Mouse (Mus musculus): Measurements from ENCODE around the gene Tnfsf13. TPM values are rescaled to one million over a fixed set of nuclear protein-coding genes. Genes with fewer than 3 reads are reported as not detected.

Tnfsf13 gene
- total and polyA plus RNA-seq, 3 experiments, result 0.13 to 0.19 TPM; not detected in 1

DNA sequence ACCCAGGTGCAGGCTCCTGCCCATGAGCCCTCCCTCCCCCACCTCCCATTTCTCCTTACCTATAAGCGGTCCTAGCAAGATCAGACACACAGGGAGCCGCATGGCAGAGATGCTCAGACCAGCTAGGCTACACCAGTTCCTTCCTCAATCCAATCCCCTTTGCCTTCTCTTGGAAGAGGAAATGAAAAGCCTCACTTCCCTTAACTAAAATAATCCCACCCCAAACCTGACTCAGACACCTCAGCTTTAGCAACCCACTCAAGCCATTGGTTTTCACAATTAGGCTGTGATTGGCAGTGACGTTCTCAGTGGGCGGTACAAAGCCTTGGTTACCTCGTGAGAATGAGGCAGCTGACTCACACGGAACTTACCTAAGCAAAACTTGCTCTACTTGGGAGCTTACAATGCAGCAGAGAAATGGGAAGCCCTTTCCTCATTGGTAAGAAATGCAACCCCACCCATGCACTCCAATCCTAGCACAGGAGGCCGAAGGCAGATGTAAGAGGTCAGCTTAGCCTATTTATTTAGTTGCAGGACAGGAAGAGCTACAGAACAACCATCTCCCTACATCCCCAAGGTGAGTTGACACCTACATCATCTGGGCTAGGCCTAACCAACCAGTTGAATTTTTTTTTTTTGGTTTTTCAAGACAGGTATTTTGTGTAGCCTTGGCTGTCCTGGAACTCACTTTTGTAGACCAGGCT lies 19.5 kb downstream of the Tnfsf13 start, which contains the start of gene Cd68 (continued):
- TF ChIP-seq MXI1 (IDR thresholded peaks at IDR 0.05; ENCODE audit: low read depth, low read length) (no peak), CTCF (IDR thresholded peaks at IDR 0.05 in 2 of 3, conservative IDR thresholded peaks at IDR 0.05 in 1 of 3; ENCODE audit: control insufficient read depth in 1 of 3, insufficient read depth in 1 of 3, low read depth in 2 of 3, low read length in 3 of 3, poor library complexity in 1 of 3, severe bottlenecking in 1 of 3) (no peak), RCOR1 (IDR thresholded peaks at IDR 0.05; ENCODE audit: low read depth, low read length) (no peak; the same call in 1 of the 2 replicates), POLR2A (IDR thresholded peaks at IDR 0.05; ENCODE audit: control insufficient read depth in 1 of 2, insufficient read depth in 1 of 2, low read depth in 1 of 2, low read length in 2 of 2, poor library complexity in 1 of 2) (peak; percentile 60 to 96)

DNA sequence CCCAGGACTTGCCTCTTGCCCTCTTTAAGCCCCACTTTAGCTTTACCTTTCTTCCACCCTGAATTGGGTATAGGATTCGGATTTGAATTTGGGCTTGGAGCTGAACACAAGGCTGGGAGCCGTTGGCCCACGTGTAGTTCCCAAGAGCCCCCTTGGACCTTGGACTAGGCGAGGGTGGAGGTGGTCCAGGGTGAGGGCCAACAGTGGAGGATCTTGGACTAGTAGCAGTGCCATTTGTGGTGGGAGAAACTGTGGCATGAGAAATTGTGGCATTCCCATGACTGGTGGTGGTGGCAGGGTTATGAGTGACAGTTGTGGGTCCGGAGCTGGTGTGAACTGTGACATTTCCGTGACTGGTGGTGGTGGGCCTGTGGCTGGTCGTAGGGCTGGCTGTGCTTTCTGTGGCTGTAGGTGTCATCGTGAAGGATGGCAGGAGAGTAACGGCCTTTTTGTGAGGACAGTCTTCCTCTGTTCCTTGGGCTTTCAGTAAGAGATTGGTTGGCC lies 20.1 kb downstream of the Tnfsf13 start:
- no peak overlapping the region for H3K9ac ChIP-seq (ENCODE audit: control insufficient read depth, low read depth, low read length, poor library complexity, severe bottlenecking)
- H3K27me3 ChIP-seq (ENCODE audit: control insufficient read depth in 1 of 2, insufficient read depth in 2 of 2, low read length in 2 of 2), result no peaks in the 10 kb centered on the region
- no peak for TF ChIP-seq NELFE (IDR thresholded peaks at IDR 0.05; ENCODE audit: low read depth, low read length)
- no peak for TF ChIP-seq USF1 (IDR thresholded peaks at IDR 0.05; ENCODE audit: low read depth, low read length)
- no peak for TF ChIP-seq CHD1 (IDR thresholded peaks at IDR 0.05; ENCODE audit: low read depth, low read length)
- 0 out of 2 replicates have a peak, but pooled peaks have one; percentile 21 for TF ChIP-seq TBP (IDR thresholded peaks at IDR 0.05; ENCODE audit: low read depth, low read length)
- no peak for TF ChIP-seq POLR2AphosphoS5 (IDR thresholded peaks at IDR 0.05; ENCODE audit: borderline replicate concordance, low read depth, low read length)
- TF ChIP-seq GABPA (IDR thresholded peaks at IDR 0.05; ENCODE audit: low read depth, low read length), result no peak
- 0 out of 2 replicates have a peak, but pooled peaks have one; percentile 7 for TF ChIP-seq SIN3A (IDR thresholded peaks at IDR 0.05; ENCODE audit: low read length)
- no peak for TF ChIP-seq EP300 (IDR thresholded peaks at IDR 0.05; ENCODE audit: low read depth in 1 of 2, low read length in 2 of 2)
- TF ChIP-seq MAX (IDR thresholded peaks at IDR 0.05; ENCODE audit: low read length), result no peak
- no peak for TF ChIP-seq MXI1 (IDR thresholded peaks at IDR 0.05; ENCODE audit: low read depth, low read length)
- TF ChIP-seq ZKSCAN1 (IDR thresholded peaks at IDR 0.05; ENCODE audit: low read depth, low read length), result no peak
- peaks cover 28% of the 10 kb centered on the region for H3K79me2 ChIP-seq (ENCODE audit: control insufficient read depth, insufficient read depth, low read length, poor library complexity)
- peaks cover 13 to 34% of the 10 kb centered on the region in 2 experiments for H3K36me3 ChIP-seq (ENCODE audit: control insufficient read depth in 1 of 2, insufficient read depth in 2 of 2, low read length in 2 of 2)
- DNase-seq (ENCODE audit: low read depth, low spot score), result no peak
- H3K4me1 ChIP-seq (ENCODE audit: control insufficient read depth in 1 of 2, insufficient read depth in 2 of 2, low read length in 2 of 2), result peaks cover 4 to 31% of the 10 kb centered on the region in 2 experiments
- no peak overlapping the region for H3K4me3 ChIP-seq (ENCODE audit: control insufficient read depth in 1 of 2, insufficient read depth in 1 of 2, low read depth in 2 of 2, low read length in 2 of 2)
- H3K27ac ChIP-seq (ENCODE audit: control insufficient read depth, low read depth, low read length), result no peak overlapping the region
- no peaks in the 10 kb centered on the region for H3K9me3 ChIP-seq (replicated peaks; ENCODE audit: insufficient read depth, low read length)

DNA sequence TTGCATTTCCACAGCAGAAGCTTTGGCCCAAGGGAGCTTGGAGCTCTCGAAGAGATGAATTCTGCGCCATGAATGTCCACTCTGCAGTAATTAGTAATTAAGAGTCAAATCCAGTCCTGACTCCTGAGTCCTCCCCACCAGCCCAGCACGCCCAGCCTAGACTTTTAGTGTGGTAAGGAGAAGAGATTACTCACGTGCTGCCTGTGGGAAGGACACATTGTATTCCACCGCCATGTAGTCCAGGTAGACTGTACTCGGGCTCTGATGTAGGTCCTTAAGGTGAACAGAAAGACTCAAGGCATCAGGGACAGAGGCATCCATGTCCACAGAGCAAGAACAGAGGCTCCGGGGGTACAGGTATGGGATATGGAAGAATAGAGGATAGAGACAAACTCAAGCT lies 20.7 kb downstream of the Tnfsf13 start:
- no peak overlapping the region for H3K9ac ChIP-seq (ENCODE audit: control insufficient read depth, low read depth, low read length, poor library complexity, severe bottlenecking)
- no peaks in the 10 kb centered on the region for H3K27me3 ChIP-seq (ENCODE audit: control insufficient read depth in 1 of 2, insufficient read depth in 2 of 2, low read length in 2 of 2)
- no peak overlapping the region for H3K4me3 ChIP-seq (ENCODE audit: control insufficient read depth in 1 of 2, insufficient read depth in 1 of 2, low read depth in 2 of 2, low read length in 2 of 2)
- TF ChIP-seq NELFE (IDR thresholded peaks at IDR 0.05; ENCODE audit: low read depth, low read length) (no peak), SIN3A (IDR thresholded peaks at IDR 0.05; ENCODE audit: low read length) (no peak), CTCF (IDR thresholded peaks at IDR 0.05 in 2 of 3, conservative IDR thresholded peaks at IDR 0.05 in 1 of 3; ENCODE audit: control insufficient read depth in 1 of 3, insufficient read depth in 1 of 3, low read depth in 2 of 3, low read length in 3 of 3, poor library complexity in 1 of 3, severe bottlenecking in 1 of 3) (no peak), MXI1 (IDR thresholded peaks at IDR 0.05; ENCODE audit: low read depth, low read length) (no peak), MAX (IDR thresholded peaks at IDR 0.05; ENCODE audit: low read length) (no peak), POLR2A (IDR thresholded peaks at IDR 0.05; ENCODE audit: control insufficient read depth in 1 of 2, insufficient read depth in 1 of 2, low read depth in 1 of 2, low read length in 2 of 2, poor library complexity in 1 of 2) (no peak), TAL1 (IDR thresholded peaks at IDR 0.05; ENCODE audit: low read length) (no peak), NRF1 (IDR thresholded peaks at IDR 0.05; ENCODE audit: insufficient read depth, low read depth, low read length, poor library complexity, severe bottlenecking) (no peak), RAD21 (IDR thresholded peaks at IDR 0.05; ENCODE audit: low read depth, low read length) (no peak), HCFC1 (IDR thresholded peaks at IDR 0.05; ENCODE audit: low read depth, low read length) (no peak), ZNF384 (IDR thresholded peaks at IDR 0.05; ENCODE audit: low read depth, low read length) (no peak), POLR2AphosphoS2 (IDR thresholded peaks at IDR 0.05; ENCODE audit: low read length) (no peak), POLR2AphosphoS5 (IDR thresholded peaks at IDR 0.05; ENCODE audit: borderline replicate concordance, low read depth, low read length) (no peak), MAFK (IDR thresholded peaks at IDR 0.05; ENCODE audit: borderline replicate concordance, low read depth, low read length) (no peak), TBP (IDR thresholded peaks at IDR 0.05; ENCODE audit: low read depth, low read length) (no peak), EP300 (IDR thresholded peaks at IDR 0.05; ENCODE audit: low read depth in 1 of 2, low read length in 2 of 2) (no peak), USF1 (IDR thresholded peaks at IDR 0.05; ENCODE audit: low read depth, low read length) (no peak), CHD1 (IDR thresholded peaks at IDR 0.05; ENCODE audit: low read depth, low read length) (no peak)
- no peak for DNase-seq (ENCODE audit: low read depth, low spot score)
- H3K27ac ChIP-seq (ENCODE audit: control insufficient read depth, low read depth, low read length), result no peak overlapping the region
- H3K4me1 ChIP-seq (ENCODE audit: control insufficient read depth in 1 of 2, insufficient read depth in 2 of 2, low read length in 2 of 2), result peaks cover 4 to 31% of the 10 kb centered on the region in 2 experiments
- peaks cover 22% of the 10 kb centered on the region for H3K79me2 ChIP-seq (ENCODE audit: control insufficient read depth, insufficient read depth, low read length, poor library complexity)
- no peaks in the 10 kb centered on the region for H3K9me3 ChIP-seq (replicated peaks; ENCODE audit: insufficient read depth, low read length)
- H3K36me3 ChIP-seq (ENCODE audit: control insufficient read depth in 1 of 2, insufficient read depth in 2 of 2, low read length in 2 of 2), result peaks cover 9 to 28% of the 10 kb centered on the region in 2 experiments

Data from MEL (cell line).